Mouse (Mus musculus): ENCODE measurements around the gene Abhd12. TPM values are rescaled to one million over a fixed set of nuclear protein-coding genes. Genes with fewer than 3 reads are reported as not detected.
A peak's percentile ranks its signal among the peaks of the same experiment; 100 is the strongest.

Abhd12 gene
- polyA plus RNA-seq, 1 experiment from 2014 or later = 61.0 TPM

- peak; percentile 48 for ATAC-seq (ENCODE audit: borderline replicate concordance, extremely low read depth, low FRiP score, low TSS enrichment)
- peak overlapping the region; percentile 65 for H3K4me3 ChIP-seq
- 1% methylated on average over 23 of the region's 23 CpGs for WGBS
- H3K9me3 ChIP-seq = no peaks in the 10 kb centered on the region
- peak overlapping the region; percentile 65 for H3K27ac ChIP-seq
- H3K36me3 ChIP-seq = peaks cover 9% of the 10 kb centered on the region; the same call in 1 of the 2 replicates
- H3K9ac ChIP-seq = peak overlapping the region; percentile 65
- peaks cover 28% of the 10 kb centered on the region for H3K4me1 ChIP-seq
- no peaks in the 10 kb centered on the region for H3K27me3 ChIP-seq
- H3K4me2 ChIP-seq = peak overlapping the region; percentile 72
These were observed 117.2 kb downstream of the Abhd12 start for GRCm38 (mm10) chr2:150787234-150787771.

DNA sequence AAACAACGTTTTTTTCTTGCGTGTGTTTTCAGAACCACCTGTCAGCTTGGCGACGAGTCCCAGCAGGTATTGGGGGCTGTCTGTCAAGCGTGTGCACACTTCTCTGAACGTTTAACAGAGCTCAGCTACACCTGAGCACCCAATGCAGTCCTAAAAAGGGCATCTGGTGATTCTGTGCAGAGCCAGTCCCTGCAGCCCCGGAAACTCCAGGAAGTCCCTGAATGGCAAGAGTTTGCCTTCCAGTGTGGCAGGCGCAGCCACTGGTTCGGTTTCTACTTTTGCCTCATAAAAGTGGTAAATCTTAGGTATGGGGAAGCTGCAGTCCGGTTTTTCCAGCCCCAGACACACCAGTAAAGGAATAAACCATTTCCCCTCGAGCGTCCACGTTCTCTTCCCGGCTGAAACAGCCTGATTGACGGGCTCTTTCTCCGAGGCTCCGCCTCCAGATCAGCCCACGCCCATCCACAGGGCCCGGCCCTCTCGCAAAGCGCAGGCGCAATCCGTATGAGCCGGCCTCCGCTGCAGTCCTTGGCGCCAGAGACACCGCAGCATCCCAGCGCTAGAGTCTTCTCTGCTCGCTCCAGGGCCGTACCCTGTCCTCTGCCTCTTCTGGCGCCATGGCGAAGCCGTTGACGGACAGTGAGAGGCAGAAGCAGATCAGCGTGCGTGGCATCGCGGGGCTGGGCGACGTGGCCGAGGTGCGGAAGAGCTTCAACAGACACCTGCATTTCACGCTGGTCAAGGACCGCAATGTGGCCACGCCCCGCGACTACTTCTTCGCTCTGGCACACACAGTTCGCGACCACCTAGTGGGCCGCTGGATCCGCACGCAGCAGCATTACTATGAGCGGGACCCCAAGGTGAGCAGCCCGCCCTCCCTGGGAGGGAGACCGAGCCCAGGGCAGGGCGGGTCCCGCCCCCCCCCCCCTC lies 118.0 kb downstream of the Abhd12 start, which contains the start of gene Pygb:
TSS of gene Pygb (plus strand) at position 485 of the 930 bp plus-strand sequence.
- Histone ChIP-seq H3K9ac (peak within 1 kb of the TSS; percentile 65), H3K27ac (peak within 1 kb of the TSS; percentile 65)
- WGBS = 1% methylated on average over 56 of the region's 58 CpGs

DNA sequence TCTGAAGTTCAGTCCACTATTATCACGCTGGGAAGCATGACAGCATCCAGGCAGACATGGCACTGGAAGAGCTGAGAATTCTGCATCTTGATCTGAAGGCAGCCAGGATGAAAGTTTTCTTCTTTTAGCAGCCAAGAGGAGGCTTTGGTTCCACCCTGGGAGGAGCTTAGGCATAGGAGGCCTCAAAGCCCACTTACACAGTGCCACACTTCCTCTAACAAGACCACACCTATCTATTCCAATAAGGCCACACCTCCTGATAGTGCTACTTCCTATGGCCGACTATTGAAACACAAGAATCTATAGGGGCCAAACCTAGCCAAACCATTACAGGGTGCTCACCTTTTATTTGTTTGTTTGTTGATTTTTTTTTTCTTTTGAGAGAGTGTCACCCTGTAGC lies 121.7 kb downstream of the Abhd12 start:
- Histone ChIP-seq H3K4me1 (peaks cover 14% of the 10 kb centered on the region), H3K4me3 (no peak overlapping the region), H3K9ac (no peak overlapping the region), H3K27me3 (no peaks in the 10 kb centered on the region), H3K4me2 (no peak overlapping the region), H3K9me3 (no peaks in the 10 kb centered on the region), H3K27ac (no peak overlapping the region), H3K36me3 (no peaks in the 10 kb centered on the region)
- no peak for ATAC-seq (ENCODE audit: borderline replicate concordance, extremely low read depth, low FRiP score, low TSS enrichment)
- WGBS = 67% methylated on average over 2 of the region's 2 CpGs

More for the DNA sequence above, 118.0 kb downstream of the Abhd12 start, which contains the start of gene Pygb:
- peaks cover 28% of the 10 kb centered on the region for H3K4me1 ChIP-seq
- no peaks in the 10 kb centered on the region for H3K27me3 ChIP-seq
- peak within 1 kb of the TSS; percentile 72 for H3K4me2 ChIP-seq
- peak; percentile 96 for ATAC-seq (ENCODE audit: borderline replicate concordance, extremely low read depth, low FRiP score, low TSS enrichment)
- no peaks in the 10 kb centered on the region for H3K9me3 ChIP-seq
- peaks cover 9% of the 10 kb centered on the region; the same call in 1 of the 2 replicates for H3K36me3 ChIP-seq
- peak within 1 kb of the TSS; percentile 65 for H3K4me3 ChIP-seq

Other genes with a start within 250 kb of the Abhd12 start
- 8.1 and 8.8 TPM in 2 replicates for gene Acss1, start 236.2 kb downstream of the Abhd12 start, polyA plus RNA-seq (2015; fragmentation: Nextera tagmentation; extraction: Ambion mirVana)
- gene Vsx1, start 215.4 kb downstream of the Abhd12 start, polyA plus RNA-seq (2015; fragmentation: Nextera tagmentation; extraction: Ambion mirVana) = not detected in 2 replicates
- 33.4 and 35.5 TPM in 2 replicates for gene Entpd6, start 155.7 kb downstream of the Abhd12 start, polyA plus RNA-seq (2015; fragmentation: Nextera tagmentation; extraction: Ambion mirVana)
- 88.9 and 91.7 TPM in 2 replicates for gene Pygb, start 118.0 kb downstream of the Abhd12 start, polyA plus RNA-seq (2015; fragmentation: Nextera tagmentation; extraction: Ambion mirVana)
- gene Gins1, start 659 bp upstream of the Abhd12 start, polyA plus RNA-seq (2015; fragmentation: Nextera tagmentation; extraction: Ambion mirVana) = 41.4 and 45.8 TPM in 2 replicates
- 11.1 and 11.3 TPM in 2 replicates for gene Ninl, start 134.6 kb upstream of the Abhd12 start, polyA plus RNA-seq (2015; fragmentation: Nextera tagmentation; extraction: Ambion mirVana)
- 49.6 and 51.9 TPM in 2 replicates for gene Nanp, start 134.7 kb upstream of the Abhd12 start, polyA plus RNA-seq (2015; fragmentation: Nextera tagmentation; extraction: Ambion mirVana)
- gene Gm14151, start 187.6 kb upstream of the Abhd12 start, polyA plus RNA-seq (2015; fragmentation: Nextera tagmentation; extraction: Ambion mirVana) = not detected in 2 replicates
- gene Gm14147, start 193.5 kb upstream of the Abhd12 start, polyA plus RNA-seq (2015; fragmentation: Nextera tagmentation; extraction: Ambion mirVana) = not detected in 2 replicates

Data from lung, embryonic 15.5 days (tissue).